ENCODE assay signal across 23 mouse cellular contexts in genomic region chr14:14080604-14081194, GRCm38 (mm10). TPM values are rescaled to one million over a fixed set of nuclear protein-coding genes. Genes with fewer than 3 reads are reported as not detected.
DNase-seq lines count a peak whose midpoint lies in the region; ATAC-seq lines count a peak whose summit lies in the region.
"Had no signal": no experiment of that assay in that cellular context is flagged by ENCODE, and none has a peak within 500 bp of the region (broad histone marks: within the 10 kb centered on the region; RNA-seq: fewer than 3 reads in every experiment).

No protein-coding gene starts in this region.

- peak; percentile 22; the same call in 1 of the 2 replicates for ATAC-seq in common myeloid progenitor, adult 5-6 weeks (replicated peaks; ENCODE audit: low read depth, poor library complexity, severe bottlenecking)
- peak; percentile 75 for ATAC-seq in erythroid progenitor cell, adult 5-6 weeks (replicated peaks; ENCODE audit: low FRiP score, poor library complexity, severe bottlenecking)
- peak; percentile 45 for ATAC-seq in megakaryocyte progenitor cell, adult 5-6 weeks (replicated peaks; ENCODE audit: poor library complexity)
- ATAC-seq in granulocyte monocyte progenitor cell, adult 5-6 weeks (replicated peaks; ENCODE audit: poor library complexity, severe bottlenecking): no peak
- ATAC-seq: activated CD4-positive, CD25-positive, alpha-beta regulatory T cell, adult 4 months; CD4-positive, CD25-positive, alpha-beta regulatory T cell, adult 4 months; forebrain, embryonic 14.5 days; forebrain, embryonic 16.5 days; Patski had no signal

- peak; percentile 79 for DNase-seq in heart, adult 11 months
- no peak for DNase-seq in heart, adult 18-20 months
- no peak for DNase-seq in right cerebral cortex, adult 18-20 months
- DNase-seq in lung, postnatal 36 days: no peak
- DNase-seq: adrenal gland, adult 8-10 months; adrenal gland, postnatal 14 days; adrenal gland, postnatal 36 days; B cell, adult 2 months; cerebellum, adult 11-12 months; cerebellum, adult 2 months; cerebellum, adult 9-10 months; cerebellum, postnatal 10 days; cerebellum, postnatal 25 days; embryo, embryonic 11 days had no signal

RNA-seq across cellular contexts. Expression of gene Psmd6, which starts 40.1 kb away (rescaled TPM):
- total RNA-seq in heart, adult 18-20 months (2021): 10 to 100 TPM; 85.5 to 89.7 TPM
- total RNA-seq in common myeloid progenitor, adult 5-6 weeks (2017): 208 and 220 TPM in 2 replicates
- 71.4 and 86.8 TPM in 2 replicates for total RNA-seq in erythroid progenitor cell, adult 5-6 weeks (2015; ENCODE audit: low replicate concordance)
- total RNA-seq in erythroid progenitor cell, adult 5-6 weeks (2017; ENCODE audit: low replicate concordance): 79.1 and 132 TPM in 2 replicates
- 181 and 210 TPM in 2 replicates for total RNA-seq in megakaryocyte progenitor cell, adult 5-6 weeks (2015)
- total RNA-seq in megakaryocyte progenitor cell, adult 5-6 weeks (2017): 215 and 237 TPM in 2 replicates
- 108 and 137 TPM in 2 replicates for total RNA-seq in granulocyte monocyte progenitor cell, adult 5-6 weeks (2014; fragmentation: Nextera tagmentation)
- total RNA-seq in granulocyte monocyte progenitor cell, adult 5-6 weeks (2017): 265 and 275 TPM in 2 replicates
